Comparison of ENCODE assay signal across 29 mouse cellular contexts in the genomic region with DNA sequence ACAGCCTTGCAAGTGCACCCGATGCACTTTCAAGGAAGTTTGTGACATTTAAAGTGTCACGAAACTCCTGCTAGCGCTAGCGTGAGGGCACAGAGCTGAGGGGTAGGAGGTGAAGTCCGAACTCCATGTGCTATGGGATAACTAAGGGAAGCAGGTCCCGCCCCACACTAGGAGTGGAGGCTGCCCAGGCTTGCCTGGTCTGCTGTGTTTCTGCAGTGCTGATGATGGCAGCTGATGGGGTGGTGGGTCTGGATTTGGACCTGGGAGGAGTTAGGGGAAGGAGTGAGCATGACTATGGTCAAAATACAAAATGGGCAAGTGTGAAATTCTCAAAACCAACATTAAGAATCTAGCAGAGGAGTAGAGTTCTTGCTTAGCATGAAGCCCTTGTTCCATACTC. TPM values are rescaled to one million over a fixed set of nuclear protein-coding genes. Genes with fewer than 3 reads are reported as not detected.
DNase-seq lines count a peak whose midpoint lies in the region; ATAC-seq and TF ChIP-seq lines count a peak whose summit lies in the region.
"Had no signal": no experiment of that assay in that cellular context is flagged by ENCODE, and none has a peak within 500 bp of the region (broad histone marks: within the 10 kb centered on the region; RNA-seq: fewer than 3 reads in every experiment).

No protein-coding gene starts in this region.

- no peak overlapping the region for H3K4me2 ChIP-seq in intestine, postnatal 0 days (replicated peaks; ENCODE audit: low read depth)
- H3K4me2 ChIP-seq in intestine, embryonic 15.5 days (replicated peaks) = no peak overlapping the region
- no peak overlapping the region for H3K4me2 ChIP-seq in stomach, postnatal 0 days (replicated peaks; ENCODE audit: low read depth)
- H3K4me2 ChIP-seq: embryonic facial prominence, embryonic 13.5 days; heart, embryonic 12.5 days; heart, embryonic 15.5 days; hindbrain, embryonic 13.5 days had no signal

- peak; percentile 25; the same call in 1 of the 2 replicates for ATAC-seq in intestine, postnatal 0 days
- no peak for ATAC-seq in intestine, embryonic 15.5 days
- ATAC-seq in stomach, postnatal 0 days (ENCODE audit: low FRiP score, low TSS enrichment) = no peak
- ATAC-seq: forebrain, embryonic 14.5 days; forebrain, postnatal 0 days; hindbrain, embryonic 16.5 days; inflammation-experienced regulatory T-cells, adult 6 months had no signal

- no peak for TF ChIP-seq CTCF in intestine, postnatal 0 days (IDR thresholded peaks at IDR 0.05; ENCODE audit: low read depth)
- no peak for TF ChIP-seq CTCF in ES-Bruce4 (IDR thresholded peaks at IDR 0.05; ENCODE audit: low read depth, low read length)
- TF ChIP-seq CTCF in stomach, postnatal 0 days (IDR thresholded peaks at IDR 0.05; ENCODE audit: low read depth) = no peak
- no peak for TF ChIP-seq CTCF in gastrocnemius, adult 2 months (IDR thresholded peaks at IDR 0.05)

- no peak overlapping the region for H3K9ac ChIP-seq in intestine, postnatal 0 days (ENCODE audit: low read depth, low read length)
- no peak overlapping the region for H3K9ac ChIP-seq in intestine, embryonic 15.5 days
- peak overlapping the region; percentile 4 for H3K9ac ChIP-seq in ES-Bruce4 (ENCODE audit: low read depth, poor library complexity, severe bottlenecking)
- no peak overlapping the region for H3K9ac ChIP-seq in stomach, postnatal 0 days (ENCODE audit: low read length)
- H3K9ac ChIP-seq: embryonic facial prominence, embryonic 13.5 days; forebrain, postnatal 0 days; heart, embryonic 15.5 days; hindbrain, embryonic 13.5 days had no signal

- TF ChIP-seq POLR2A in ES-Bruce4 (IDR thresholded peaks at IDR 0.05; ENCODE audit: insufficient read depth, low read length) = no peak

- no peak for TF ChIP-seq EP300 in ES-Bruce4 (IDR thresholded peaks at IDR 0.05; ENCODE audit: insufficient read depth, low read depth, low read length)
- no peak for TF ChIP-seq EP300 in stomach, postnatal 0 days (optimal IDR thresholded peaks at IDR 0.05)

- peak; percentile 54 for DNase-seq in R1 (ENCODE audit: low read depth, low spot score)
- DNase-seq in stomach, postnatal 0 days (ENCODE audit: low spot score) = no peak
- no peak for DNase-seq in ovary, postnatal 10 days (ENCODE audit: low spot score)
- no peak for DNase-seq in spleen, adult 18-20 months
- no peak for DNase-seq in gastrocnemius, adult 2 months
- DNase-seq: adrenal gland, postnatal 10 days; adrenal gland, postnatal 36 days; B cell, adult 2 months; cerebellum, adult 18-20 months; cerebellum, adult 9-10 months; cerebellum, postnatal 14 days; forebrain, postnatal 0 days; gastrocnemius, postnatal 25 days; heart, adult 18-20 months; heart, postnatal 10 days; heart, postnatal 36 days; kidney, adult 11 months had no signal

- no peaks in the 10 kb centered on the region for H3K36me3 ChIP-seq in intestine, postnatal 0 days (ENCODE audit: control insufficient read depth, insufficient read depth)
- H3K36me3 ChIP-seq in intestine, embryonic 15.5 days = no peaks in the 10 kb centered on the region
- no peaks in the 10 kb centered on the region; the same call in 1 of the 2 replicates for H3K36me3 ChIP-seq in ES-Bruce4 (ENCODE audit: control insufficient read depth, insufficient read depth, low read length, poor library complexity, severe bottlenecking)
- peaks cover 4% of the 10 kb centered on the region; the same call in 1 of the 2 replicates for H3K36me3 ChIP-seq in stomach, postnatal 0 days (ENCODE audit: control insufficient read depth, insufficient read depth, low read length)
- H3K36me3 ChIP-seq: heart, embryonic 12.5 days; heart, embryonic 15.5 days; hindbrain, embryonic 10.5 days; hindbrain, embryonic 13.5 days had no signal

- H3K9me3 ChIP-seq in intestine, postnatal 0 days (ENCODE audit: control insufficient read depth) = no peaks in the 10 kb centered on the region
- no peaks in the 10 kb centered on the region for H3K9me3 ChIP-seq in intestine, embryonic 15.5 days
- H3K9me3 ChIP-seq in ES-Bruce4 (replicated peaks; ENCODE audit: control insufficient read depth, insufficient read depth, low read length, poor library complexity, severe bottlenecking) = no peaks in the 10 kb centered on the region
- H3K9me3 ChIP-seq in stomach, postnatal 0 days (ENCODE audit: control insufficient read depth, low read length) = no peaks in the 10 kb centered on the region
- H3K9me3 ChIP-seq: embryonic facial prominence, embryonic 13.5 days; heart, embryonic 12.5 days; heart, embryonic 15.5 days; hindbrain, embryonic 10.5 days; hindbrain, embryonic 13.5 days had no signal

- no peak overlapping the region for H3K4me3 ChIP-seq in intestine, postnatal 0 days (ENCODE audit: low read depth, low read length)
- H3K4me3 ChIP-seq in intestine, embryonic 15.5 days (replicated peaks) = no peak overlapping the region
- H3K4me3 ChIP-seq in ES-Bruce4 (ENCODE audit: low read depth, low read length) = no peak overlapping the region
- H3K4me3 ChIP-seq in stomach, postnatal 0 days (ENCODE audit: low read depth, low read length) = no peak overlapping the region
- H3K4me3 ChIP-seq in gastrocnemius, adult 2 months = no peak overlapping the region
- H3K4me3 ChIP-seq: embryonic facial prominence, embryonic 13.5 days; heart, embryonic 12.5 days; heart, embryonic 15.5 days; hindbrain, embryonic 10.5 days; hindbrain, embryonic 13.5 days had no signal

- no peaks in the 10 kb centered on the region for H3K27me3 ChIP-seq in intestine, postnatal 0 days (replicated peaks; ENCODE audit: control insufficient read depth, insufficient read depth, low read length)
- H3K27me3 ChIP-seq in intestine, embryonic 15.5 days (replicated peaks) = no peaks in the 10 kb centered on the region
- no peaks in the 10 kb centered on the region for H3K27me3 ChIP-seq in ES-Bruce4 (ENCODE audit: control insufficient read depth, insufficient read depth, low read length, poor library complexity, severe bottlenecking)
- no peaks in the 10 kb centered on the region for H3K27me3 ChIP-seq in stomach, postnatal 0 days (ENCODE audit: control insufficient read depth, insufficient read depth, low read length)
- H3K27me3 ChIP-seq: CH12.LX; embryonic facial prominence, embryonic 13.5 days; heart, embryonic 15.5 days had no signal

- WGBS in intestine, postnatal 0 days = 41% methylated on average over 6 of the region's 6 CpGs
- WGBS in intestine, embryonic 15.5 days = 72% methylated on average over 6 of the region's 6 CpGs
- WGBS in stomach, postnatal 0 days = 60% methylated on average over 6 of the region's 6 CpGs

- intact Hi-C loops in gastrocnemius, adult 2 months (cut with DNase I) = loop anchor here (10.0 kb wide), 1 partner anchor 294 kb away; no protein-coding TSS in a partner anchor

- H3K27ac ChIP-seq in intestine, postnatal 0 days (ENCODE audit: low read depth, low read length) = no peak overlapping the region
- no peak overlapping the region for H3K27ac ChIP-seq in intestine, embryonic 15.5 days
- H3K27ac ChIP-seq in ES-Bruce4 (ENCODE audit: insufficient read depth, low read length) = peak overlapping the region; percentile 25
- 0 out of 2 replicates have a peak overlapping the region, but pooled peaks have one; percentile 30 for H3K27ac ChIP-seq in stomach, postnatal 0 days (replicated peaks)
- H3K27ac ChIP-seq in gastrocnemius, adult 2 months = no peak overlapping the region
- H3K27ac ChIP-seq: embryonic facial prominence, embryonic 13.5 days; heart, embryonic 15.5 days; hindbrain, embryonic 10.5 days; hindbrain, embryonic 13.5 days had no signal

- peaks cover 4% of the 10 kb centered on the region; the same call in 1 of the 2 replicates for H3K4me1 ChIP-seq in intestine, postnatal 0 days (replicated peaks; ENCODE audit: control insufficient read depth, insufficient read depth, low read length)
- H3K4me1 ChIP-seq in intestine, embryonic 15.5 days (replicated peaks) = peaks cover 14% of the 10 kb centered on the region; the same call in 1 of the 2 replicates
- H3K4me1 ChIP-seq in ES-Bruce4 (ENCODE audit: control insufficient read depth, insufficient read depth, low read length) = peaks cover 6% of the 10 kb centered on the region
- H3K4me1 ChIP-seq in stomach, postnatal 0 days (replicated peaks; ENCODE audit: control insufficient read depth, insufficient read depth) = 0 out of 2 replicates have a peak, but pooled peaks cover 2% of the 10 kb centered on the region

RNA-seq across cellular contexts. Expression of gene Ppard, which starts 2.0 kb away (rescaled TPM):
- 1.7 and 2.1 TPM in 2 replicates for polyA plus RNA-seq in intestine, postnatal 0 days (2015; fragmentation: Nextera tagmentation; extraction: Ambion mirVana)
- polyA plus RNA-seq in intestine, embryonic 15.5 days (2015; fragmentation: Nextera tagmentation; extraction: Ambion mirVana) = 1.8 and 1.9 TPM in 2 replicates
- polyA plus RNA-seq in ES-Bruce4 (2011; ENCODE audit: insufficient read depth, insufficient read length, low read depth, missing spikeins) = 24.0 and 25.2 TPM in 2 replicates
- polyA plus RNA-seq in stomach, postnatal 0 days (2015; fragmentation: Nextera tagmentation; extraction: Ambion mirVana) = 3.1 and 3.4 TPM in 2 replicates
- 10 to 100 TPM; 29.1 to 30.7 TPM for total RNA-seq in gastrocnemius, adult 2 months (2021)

RNA-seq across cellular contexts. Expression of gene Def6, which starts 22.9 kb away (rescaled TPM):
- 1.7 TPM in 2 replicates for polyA plus RNA-seq in intestine, postnatal 0 days (2015; fragmentation: Nextera tagmentation; extraction: Ambion mirVana)
- 3.4 and 4.3 TPM in 2 replicates for polyA plus RNA-seq in intestine, embryonic 15.5 days (2015; fragmentation: Nextera tagmentation; extraction: Ambion mirVana)
- 28.4 and 30.7 TPM in 2 replicates for polyA plus RNA-seq in ES-Bruce4 (2011; ENCODE audit: insufficient read depth, insufficient read length, low read depth, missing spikeins)
- polyA plus RNA-seq in stomach, postnatal 0 days (2015; fragmentation: Nextera tagmentation; extraction: Ambion mirVana) = 11.4 and 12.0 TPM in 2 replicates
- total RNA-seq in gastrocnemius, adult 2 months (2021) = 1 to 10 TPM; 1.5 to 1.6 TPM

RNA-seq across cellular contexts. Expression of gene Zfp523, which starts 53.6 kb away (rescaled TPM):
- polyA plus RNA-seq in intestine, postnatal 0 days (2015; fragmentation: Nextera tagmentation; extraction: Ambion mirVana) = 10.6 and 11.6 TPM in 2 replicates
- 25.7 and 28.1 TPM in 2 replicates for polyA plus RNA-seq in intestine, embryonic 15.5 days (2015; fragmentation: Nextera tagmentation; extraction: Ambion mirVana)
- 16.6 and 19.5 TPM in 2 replicates for polyA plus RNA-seq in ES-Bruce4 (2011; ENCODE audit: insufficient read depth, insufficient read length, low read depth, missing spikeins)
- 17.2 and 18.1 TPM in 2 replicates for polyA plus RNA-seq in stomach, postnatal 0 days (2015; fragmentation: Nextera tagmentation; extraction: Ambion mirVana)
- 10 to 100 TPM; 12.9 to 13.9 TPM for total RNA-seq in gastrocnemius, adult 2 months (2021)

Comparison
In these comparisons a context has a peak if more than half of its experiments do, and no peak if none do; other contexts are left out.
1. H3K27ac ChIP-seq: peak in ES-Bruce4 (single experiment) and stomach, postnatal 0 days (single experiment); none in intestine, postnatal 0 days (single experiment), intestine, embryonic 15.5 days (single experiment) and gastrocnemius, adult 2 months (single experiment).